Mouse (Mus musculus) brain, embryonic 14.5 days (tissue): ENCODE measurements at regions not wholly inside any gene's neighbourhood (a gene's known extent, or its start where the extent isn't known, plus 50 kb on each side); places are given as distances from the start of the nearest gene placed in this dataset.
A peak's percentile ranks its signal among the peaks of the same experiment; 100 is the strongest.
"Not testable (repeated sequence)": the region's sequence is repeated elsewhere in the genome, so short reads cannot be mapped to it uniquely, and the experiment has no call there.

Source experiments
- DNase-seq: peaks from one replicate; pipeline ENCODE4 v3.0.0-alpha.2; 2011; ENCODE audit warnings: low read depth
- CTCF ChIP-seq: fragments of 200-500 bp; IDR thresholded peaks from 2 replicates; pipeline ENCODE4 v1.5.1; 2012; ENCODE audit warnings: inconsistent platforms, mild to moderate bottlenecking, moderate library complexity, borderline replicate concordance; ENCODE audit not compliant: insufficient read depth, insufficient read length; ENCODE audit errors: extremely low read depth
- POLR2A ChIP-seq: fragments of 200-500 bp; IDR thresholded peaks from 2 replicates; pipeline ENCODE4 v1.6.1; 2012; ENCODE audit warnings: mild to moderate bottlenecking, inconsistent platforms, borderline replicate concordance; ENCODE audit not compliant: poor library complexity, insufficient read depth, insufficient read length, severe bottlenecking; ENCODE audit errors: extremely low read depth

- TF ChIP-seq POLR2A (no peak), CTCF (no peak)
- peak; percentile 49 for DNase-seq
Observed at GRCm38 (mm10) chr5:102123285-102123684, 53.6 kb upstream of the Wdfy3 start.

GRCm38 (mm10) chr5:102126737-102127136 is 57.0 kb upstream of the Wdfy3 start:
- peak; percentile 37 for DNase-seq
- TF ChIP-seq POLR2A: no peak
- TF ChIP-seq CTCF: peak; percentile 77

GRCm38 (mm10) chr5:102147991-102148390 is 78.3 kb upstream of the Wdfy3 start:
- no peak for DNase-seq
- TF ChIP-seq POLR2A: no peak
- TF ChIP-seq CTCF: no peak

GRCm38 (mm10) chr5:102149481-102150129 is 79.9 kb upstream of the Wdfy3 start:
- TF ChIP-seq CTCF (peak; percentile 88), POLR2A (no peak)
- DNase-seq: peak; percentile 95

GRCm38 (mm10) chr5:102159621-102160020 is 89.9 kb upstream of the Wdfy3 start:
- DNase-seq: no peak
- TF ChIP-seq CTCF (no peak), POLR2A (no peak)

GRCm38 (mm10) chr5:102167981-102168380 is 98.3 kb upstream of the Wdfy3 start:
- DNase-seq: no peak

GRCm38 (mm10) chr5:102171808-102172207 is 102.1 kb upstream of the Wdfy3 start:
- peak; percentile 86 for DNase-seq
- TF ChIP-seq CTCF (no peak), POLR2A (no peak)

More at GRCm38 (mm10) chr5:102167981-102168380, 98.3 kb upstream of the Wdfy3 start:
- TF ChIP-seq POLR2A: no peak
- no peak for TF ChIP-seq CTCF

GRCm38 (mm10) chr5:102180250-102180649 is 110.5 kb upstream of the Wdfy3 start:
- TF ChIP-seq POLR2A: no peak
- no peak for TF ChIP-seq CTCF
- peak; percentile 57 for DNase-seq

- not testable (repeated sequence) for DNase-seq
Observed at GRCm38 (mm10) chr5:102188951-102189350, 119.2 kb upstream of the Wdfy3 start.

GRCm38 (mm10) chr5:102206456-102206855 is 136.7 kb upstream of the Wdfy3 start:
- TF ChIP-seq CTCF (no peak), POLR2A (no peak)
- no peak for DNase-seq

- no peak for TF ChIP-seq POLR2A
- peak; percentile 78; the same call in 1 of the 2 replicates for TF ChIP-seq CTCF
- DNase-seq: peak; percentile 91
Observed at GRCm38 (mm10) chr5:102206953-102207352, 137.2 kb upstream of the Wdfy3 start.

- no peak for TF ChIP-seq POLR2A
- TF ChIP-seq CTCF: peak; percentile 42; the same call in 1 of the 2 replicates
- peak; percentile 19 for DNase-seq
Observed at GRCm38 (mm10) chr5:102213145-102213544, 143.4 kb upstream of the Wdfy3 start.
